Mouse (Mus musculus): Measurements from ENCODE around the gene Cdk2ap1. TPM values are rescaled to one million over a fixed set of nuclear protein-coding genes. Genes with fewer than 3 reads are reported as not detected.
"Not testable (repeated sequence)": the region's sequence is repeated elsewhere in the genome, so short reads cannot be mapped to it uniquely, and the experiment has no call there.

Cdk2ap1 gene
- 113 and 180 TPM in 2 replicates for total RNA-seq (2014; rRNA removed; ENCODE audit: low replicate concordance)
- polyA plus RNA-seq (2015; fragmentation: Nextera tagmentation; extraction: Ambion mirVana), result 23.2 and 26.6 TPM in 2 replicates

DNA sequence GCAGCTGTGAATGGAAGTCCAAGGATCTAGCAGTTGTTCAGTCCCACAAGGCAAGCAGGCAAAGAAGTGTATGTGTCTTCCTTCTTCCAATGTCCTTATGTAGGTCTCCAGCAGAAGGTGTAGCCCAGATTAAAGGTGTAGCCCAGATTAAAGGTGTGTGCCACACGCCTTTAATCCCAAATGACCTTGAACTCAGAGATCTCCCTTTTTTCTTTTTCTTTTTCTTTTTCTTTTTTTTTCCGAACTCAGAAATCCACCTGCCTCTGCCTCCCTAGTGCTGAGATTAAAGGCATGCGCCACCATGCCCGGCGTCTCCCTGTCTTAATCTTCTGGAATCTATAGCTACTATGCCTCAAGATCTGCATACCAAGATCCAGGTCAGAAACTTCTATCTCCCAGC is at the start of gene Cdk2ap1:
TSS of gene Cdk2ap1 (minus strand) at position 101 of the 400 bp plus-strand sequence.
- not testable (repeated sequence) for H3K9ac ChIP-seq (replicated peaks; ENCODE audit: low read depth, low read length); H3K4me1 ChIP-seq (ENCODE audit: control insufficient read depth, insufficient read depth); H3K36me3 ChIP-seq (replicated peaks; ENCODE audit: control insufficient read depth, insufficient read depth, low read length); DNase-seq (ENCODE audit: low spot score); H3K27ac ChIP-seq (ENCODE audit: low read depth); H3K27me3 ChIP-seq (ENCODE audit: control insufficient read depth, insufficient read depth, low read length); H3K4me2 ChIP-seq (ENCODE audit: low read depth, low read length); H3K9me3 ChIP-seq (replicated peaks; ENCODE audit: control insufficient read depth, low read length); ATAC-seq (ENCODE audit: insufficient read depth, low read depth); H3K4me3 ChIP-seq (ENCODE audit: low read depth, low read length)
- WGBS, result 94% methylated on average over 5 of the region's 5 CpGs

DNA sequence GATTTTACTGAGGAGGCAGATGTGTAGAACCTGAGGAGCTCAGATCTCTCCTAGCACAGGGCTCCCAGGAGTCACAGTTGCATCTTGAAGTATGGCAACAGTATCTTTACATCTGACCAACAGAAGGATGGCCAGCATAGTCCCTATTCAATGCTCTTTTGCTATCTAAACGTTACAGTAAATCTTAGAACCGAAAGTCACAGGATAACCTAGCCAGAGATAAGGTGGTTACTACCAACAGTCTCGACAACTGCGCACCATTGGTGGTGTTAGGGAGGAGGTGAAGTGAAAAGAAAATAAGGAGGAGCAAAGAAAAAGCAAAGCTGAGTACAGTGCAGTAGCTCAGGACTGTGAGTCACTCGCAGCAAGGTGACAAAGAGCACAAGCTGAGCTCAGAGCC is 49.3 kb upstream of the Cdk2ap1 start:
- 84% methylated on average over 5 of the region's 5 CpGs for WGBS
- H3K4me3 ChIP-seq (ENCODE audit: low read depth, low read length), result no peak overlapping the region
- no peaks in the 10 kb centered on the region for H3K4me1 ChIP-seq (ENCODE audit: control insufficient read depth, insufficient read depth)
- H3K36me3 ChIP-seq (replicated peaks; ENCODE audit: control insufficient read depth, insufficient read depth, low read length), result peaks cover 65% of the 10 kb centered on the region
- H3K9ac ChIP-seq (replicated peaks; ENCODE audit: low read depth, low read length), result no peak overlapping the region
- DNase-seq (ENCODE audit: low spot score), result no peak
- H3K9me3 ChIP-seq (replicated peaks; ENCODE audit: control insufficient read depth, low read length), result no peaks in the 10 kb centered on the region
- no peaks in the 10 kb centered on the region for H3K27me3 ChIP-seq (ENCODE audit: control insufficient read depth, insufficient read depth, low read length)
- no peak for ATAC-seq (ENCODE audit: insufficient read depth, low read depth)
- H3K27ac ChIP-seq (ENCODE audit: low read depth), result no peak overlapping the region
- no peak overlapping the region for H3K4me2 ChIP-seq (ENCODE audit: low read depth, low read length)
- TF ChIP-seq CTCF (IDR thresholded peaks at IDR 0.05; ENCODE audit: low read depth) (no peak), EP300 (IDR thresholded peaks at IDR 0.05; ENCODE audit: low read depth) (no peak)

DNA sequence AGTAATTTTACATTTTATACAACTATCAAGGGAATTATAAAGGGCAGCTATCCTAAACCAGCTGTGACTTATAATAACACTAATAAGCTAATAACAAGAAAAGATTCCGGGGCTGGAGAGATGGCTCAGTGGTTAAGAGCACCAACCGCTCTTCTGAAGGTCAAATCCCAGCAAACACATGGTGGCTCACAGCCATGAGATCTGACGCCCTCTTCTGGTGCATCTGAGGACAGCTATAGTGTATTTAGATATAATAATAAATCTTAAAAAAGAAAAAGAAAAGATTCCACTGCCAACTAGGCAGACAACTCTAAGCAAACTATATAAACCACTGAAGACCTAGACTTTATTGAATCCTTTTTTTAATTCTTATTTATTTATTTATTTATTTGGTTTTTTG is 47.9 kb upstream of the Cdk2ap1 start:
- TF ChIP-seq EP300 (IDR thresholded peaks at IDR 0.05; ENCODE audit: low read depth), result no peak
- TF ChIP-seq CTCF (IDR thresholded peaks at IDR 0.05; ENCODE audit: low read depth), result no peak; the same call in 1 of the 2 replicates
- H3K27me3 ChIP-seq (ENCODE audit: control insufficient read depth, insufficient read depth, low read length), result no peaks in the 10 kb centered on the region
- peaks cover 78% of the 10 kb centered on the region for H3K36me3 ChIP-seq (replicated peaks; ENCODE audit: control insufficient read depth, insufficient read depth, low read length)

DNA sequence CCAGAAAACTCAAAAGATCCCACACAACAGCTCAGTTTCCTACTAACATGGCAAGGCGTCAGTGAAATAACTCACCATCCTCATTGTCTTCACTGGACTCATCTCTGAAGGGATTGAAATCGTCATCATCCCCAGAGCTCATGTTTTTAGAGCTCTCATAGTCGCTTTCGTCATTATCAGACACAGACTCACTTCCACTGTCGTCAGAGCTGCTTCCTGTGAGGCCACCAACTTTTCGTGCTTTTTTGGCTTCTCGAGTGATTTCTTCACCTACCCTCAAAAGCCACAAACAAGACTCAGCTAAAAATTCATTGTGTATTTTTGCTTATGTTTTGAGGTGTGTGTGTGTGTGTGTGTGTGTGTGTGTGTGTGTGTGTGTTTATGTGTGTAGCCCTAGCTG is 30.8 kb upstream of the Cdk2ap1 start:
- Histone ChIP-seq H3K9ac (replicated peaks; ENCODE audit: low read depth, low read length) (no peak overlapping the region), H3K27ac (ENCODE audit: low read depth) (no peak overlapping the region), H3K4me3 (ENCODE audit: low read depth, low read length) (no peak overlapping the region), H3K36me3 (replicated peaks; ENCODE audit: control insufficient read depth, insufficient read depth, low read length) (peaks cover 87% of the 10 kb centered on the region), H3K9me3 (replicated peaks; ENCODE audit: control insufficient read depth, low read length) (no peaks in the 10 kb centered on the region), H3K4me1 (ENCODE audit: control insufficient read depth, insufficient read depth) (no peaks in the 10 kb centered on the region), H3K27me3 (ENCODE audit: control insufficient read depth, insufficient read depth, low read length) (no peaks in the 10 kb centered on the region), H3K4me2 (ENCODE audit: low read depth, low read length) (no peak overlapping the region)
- DNase-seq (ENCODE audit: low spot score), result no peak
- TF ChIP-seq EP300 (IDR thresholded peaks at IDR 0.05; ENCODE audit: low read depth), result no peak
- TF ChIP-seq CTCF (IDR thresholded peaks at IDR 0.05; ENCODE audit: low read depth), result no peak
- no peak for ATAC-seq (ENCODE audit: insufficient read depth, low read depth)
- 78% methylated on average over 7 of the region's 7 CpGs for WGBS

More for the DNA sequence above, 47.9 kb upstream of the Cdk2ap1 start:
- Histone ChIP-seq H3K4me3 (ENCODE audit: low read depth, low read length) (no peak overlapping the region), H3K9me3 (replicated peaks; ENCODE audit: control insufficient read depth, low read length) (no peaks in the 10 kb centered on the region), H3K4me1 (ENCODE audit: control insufficient read depth, insufficient read depth) (no peaks in the 10 kb centered on the region), H3K9ac (replicated peaks; ENCODE audit: low read depth, low read length) (no peak overlapping the region), H3K27ac (ENCODE audit: low read depth) (no peak overlapping the region), H3K4me2 (ENCODE audit: low read depth, low read length) (no peak overlapping the region)
- no peak for DNase-seq (ENCODE audit: low spot score)
- WGBS, result 66% methylated on average over 3 of the region's 3 CpGs
- ATAC-seq (ENCODE audit: insufficient read depth, low read depth), result no peak

DNA sequence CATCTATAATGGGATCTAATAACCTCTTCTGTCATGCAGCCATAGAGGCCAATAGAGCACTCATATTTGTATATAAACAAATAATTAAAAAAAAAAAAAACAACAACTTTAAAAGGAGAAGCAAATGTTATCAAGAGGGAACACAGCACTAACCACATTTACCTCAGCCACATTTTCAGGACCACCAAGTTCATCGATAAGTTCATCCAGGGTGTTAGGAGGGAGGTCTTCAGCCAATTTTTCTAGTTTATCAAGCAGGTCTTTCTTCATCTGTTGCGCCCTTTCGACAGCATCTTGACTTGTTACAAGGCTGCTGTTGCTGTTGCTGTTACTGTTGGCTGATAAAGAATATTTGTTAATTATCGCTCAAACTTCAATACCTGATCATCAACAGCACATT is 29.5 kb upstream of the Cdk2ap1 start:
- no peaks in the 10 kb centered on the region for H3K4me1 ChIP-seq (ENCODE audit: control insufficient read depth, insufficient read depth)
- H3K4me3 ChIP-seq (ENCODE audit: low read depth, low read length), result no peak overlapping the region
- over 99% methylated on average over 4 of the region's 4 CpGs for whole genome bisulfite sequencing
- H3K4me2 ChIP-seq (ENCODE audit: low read depth, low read length), result no peak overlapping the region
- H3K27me3 ChIP-seq (ENCODE audit: control insufficient read depth, insufficient read depth, low read length), result no peaks in the 10 kb centered on the region
- TF ChIP-seq EP300 (IDR thresholded peaks at IDR 0.05; ENCODE audit: low read depth) (no peak), CTCF (IDR thresholded peaks at IDR 0.05; ENCODE audit: low read depth) (no peak)
- H3K27ac ChIP-seq (ENCODE audit: low read depth), result no peak overlapping the region
- DNase-seq (ENCODE audit: low spot score), result no peak
- H3K36me3 ChIP-seq (replicated peaks; ENCODE audit: control insufficient read depth, insufficient read depth, low read length), result peaks cover 85% of the 10 kb centered on the region
- no peaks in the 10 kb centered on the region for H3K9me3 ChIP-seq (replicated peaks; ENCODE audit: control insufficient read depth, low read length)
- no peak overlapping the region for H3K9ac ChIP-seq (replicated peaks; ENCODE audit: low read depth, low read length)
- no peak for ATAC-seq (ENCODE audit: insufficient read depth, low read depth)

DNA sequence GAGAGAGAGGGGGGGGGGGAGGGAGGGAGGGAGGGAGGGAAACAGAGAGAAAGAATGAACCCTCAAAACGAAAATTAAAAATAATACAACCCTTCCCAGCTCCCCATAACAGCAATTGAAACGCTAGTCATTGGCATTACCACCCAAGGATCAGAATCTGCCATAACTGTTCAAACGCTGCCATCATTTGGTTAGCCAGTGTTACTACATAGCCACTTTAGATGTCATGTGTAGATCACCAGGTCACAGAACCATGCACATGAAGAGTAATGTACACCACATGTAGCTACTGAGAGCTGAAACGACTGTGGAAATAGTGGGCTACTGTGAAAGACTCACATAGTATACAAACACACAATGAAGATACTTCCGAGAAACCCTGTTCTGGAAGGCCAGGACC is 25.1 kb upstream of the Cdk2ap1 start:
- Histone ChIP-seq H3K4me2 (ENCODE audit: low read depth, low read length) (no peak overlapping the region), H3K9ac (replicated peaks; ENCODE audit: low read depth, low read length) (no peak overlapping the region), H3K27ac (ENCODE audit: low read depth) (no peak overlapping the region), H3K27me3 (ENCODE audit: control insufficient read depth, insufficient read depth, low read length) (no peaks in the 10 kb centered on the region), H3K36me3 (replicated peaks; ENCODE audit: control insufficient read depth, insufficient read depth, low read length) (peaks cover 91% of the 10 kb centered on the region), H3K9me3 (replicated peaks; ENCODE audit: control insufficient read depth, low read length) (no peaks in the 10 kb centered on the region), H3K4me1 (ENCODE audit: control insufficient read depth, insufficient read depth) (no peaks in the 10 kb centered on the region), H3K4me3 (ENCODE audit: low read depth, low read length) (no peak overlapping the region)
- ATAC-seq (ENCODE audit: insufficient read depth, low read depth), result no peak
- DNase-seq (ENCODE audit: low spot score), result peak; percentile 10
- WGBS, result 71% methylated on average over 5 of the region's 5 CpGs
- TF ChIP-seq CTCF (IDR thresholded peaks at IDR 0.05; ENCODE audit: low read depth) (peak; percentile 45), EP300 (IDR thresholded peaks at IDR 0.05; ENCODE audit: low read depth) (no peak)

All from heart, postnatal 0 days (tissue).